In genomic region chr2:91957096-91957495, GRCm38 (mm10) we compare ENCODE assay signal across 9 mouse cellular contexts. TPM values are rescaled to one million over a fixed set of nuclear protein-coding genes. Genes with fewer than 3 reads are reported as not detected.
A peak's percentile ranks its signal among the peaks of the same experiment; 100 is the strongest.
DNase-seq lines count a peak whose midpoint lies in the region; ATAC-seq lines count a peak whose summit lies in the region.
"Had no signal": no experiment of that assay in that cellular context is flagged by ENCODE, and none has a peak within 500 bp of the region (broad histone marks: within the 10 kb centered on the region; RNA-seq: fewer than 3 reads in every experiment).

No protein-coding gene starts in this region.

- ATAC-seq in forebrain, embryonic 16.5 days: peak; percentile 84
- ATAC-seq in lung, embryonic 16.5 days (ENCODE audit: low read depth): peak; percentile 66

- no peak overlapping the region for H3K9ac ChIP-seq in forebrain, embryonic 16.5 days (replicated peaks; ENCODE audit: low read depth, low read length)
- no peak overlapping the region for H3K9ac ChIP-seq in lung, embryonic 16.5 days (ENCODE audit: low read length)

- H3K36me3 ChIP-seq in forebrain, embryonic 16.5 days (ENCODE audit: control insufficient read depth, insufficient read depth): no peaks in the 10 kb centered on the region
- no peaks in the 10 kb centered on the region for H3K36me3 ChIP-seq in lung, embryonic 16.5 days (ENCODE audit: control insufficient read depth, insufficient read depth, low read length)

- no peak overlapping the region for H3K4me2 ChIP-seq in forebrain, embryonic 16.5 days (ENCODE audit: low read length)
- H3K4me2 ChIP-seq in lung, embryonic 16.5 days (ENCODE audit: low read depth, low read length): no peak overlapping the region

- H3K27me3 ChIP-seq in forebrain, embryonic 16.5 days (replicated peaks; ENCODE audit: control insufficient read depth, insufficient read depth, low read length): no peaks in the 10 kb centered on the region
- no peaks in the 10 kb centered on the region for H3K27me3 ChIP-seq in lung, embryonic 16.5 days (ENCODE audit: control insufficient read depth, insufficient read depth, low read depth, low read length)

- H3K4me3 ChIP-seq in forebrain, embryonic 16.5 days (replicated peaks; ENCODE audit: low read length): no peak overlapping the region
- no peak overlapping the region for H3K4me3 ChIP-seq in lung, embryonic 16.5 days (ENCODE audit: low read length)
- H3K4me3 ChIP-seq: erythroblast, embryonic 14.5 days had no signal

- H3K9me3 ChIP-seq in forebrain, embryonic 16.5 days (ENCODE audit: control insufficient read depth, low read length): no peaks in the 10 kb centered on the region
- no peaks in the 10 kb centered on the region for H3K9me3 ChIP-seq in lung, embryonic 16.5 days (ENCODE audit: control insufficient read depth, low read length)

- H3K27ac ChIP-seq in forebrain, embryonic 16.5 days (ENCODE audit: low read length): peak overlapping the region; percentile 72
- peak overlapping the region; percentile 36; the same call in 1 of the 2 replicates for H3K27ac ChIP-seq in lung, embryonic 16.5 days (ENCODE audit: low read length)

- WGBS in forebrain, embryonic 16.5 days: 17% methylated on average over 4 of the region's 4 CpGs
- 3% methylated on average over 4 of the region's 4 CpGs for WGBS in lung, embryonic 16.5 days

- peaks cover 41% of the 10 kb centered on the region for H3K4me1 ChIP-seq in forebrain, embryonic 16.5 days (replicated peaks; ENCODE audit: control insufficient read depth, insufficient read depth, low read length)
- H3K4me1 ChIP-seq in lung, embryonic 16.5 days (replicated peaks; ENCODE audit: control insufficient read depth, insufficient read depth, low read length): peaks cover 67% of the 10 kb centered on the region

- peak; percentile 46 to 49 for DNase-seq in cerebellum, adult 18-20 months
- DNase-seq in cerebellum, adult 9-10 months: no peak
- peak; percentile 88 for DNase-seq in CD4-positive helper T cell, adult 2 months (ENCODE audit: low read depth, low spot score)
- DNase-seq in layer of hippocampus, adult 9-10 months (ENCODE audit: low spot score): peak; percentile 77
- DNase-seq in right cerebral cortex, postnatal 36 days (ENCODE audit: low spot score in 2 of 2): peak; percentile 91 to 94
- DNase-seq in yolk sac, embryonic 10.5 days (ENCODE audit: low spot score): no peak

RNA-seq across cellular contexts. Expression of gene Gm9821, which starts 11.6 kb away (rescaled TPM):
- 0.37 and 0.46 TPM in 2 replicates for polyA plus RNA-seq in forebrain, embryonic 16.5 days (2015; fragmentation: Nextera tagmentation; extraction: Ambion mirVana)
- 0.33 and 0.88 TPM in 2 replicates for polyA plus RNA-seq in lung, embryonic 16.5 days (2015; fragmentation: Nextera tagmentation; extraction: Ambion mirVana)
- polyA plus RNA-seq: erythroblast, embryonic 14.5 days had no signal

RNA-seq across cellular contexts. Expression of gene Dgkz, which starts 18.6 kb away (rescaled TPM):
- polyA plus RNA-seq in forebrain, embryonic 16.5 days (2015; fragmentation: Nextera tagmentation; extraction: Ambion mirVana): 28.7 and 33.6 TPM in 2 replicates
- polyA plus RNA-seq in lung, embryonic 16.5 days (2015; fragmentation: Nextera tagmentation; extraction: Ambion mirVana): 55.9 and 59.7 TPM in 2 replicates

RNA-seq across cellular contexts. Expression of gene Mdk, which starts 25.0 kb away (rescaled TPM):
- polyA plus RNA-seq in forebrain, embryonic 16.5 days (2015; fragmentation: Nextera tagmentation; extraction: Ambion mirVana): 256 and 290 TPM in 2 replicates
- 680 and 776 TPM in 2 replicates for polyA plus RNA-seq in lung, embryonic 16.5 days (2015; fragmentation: Nextera tagmentation; extraction: Ambion mirVana)

RNA-seq across cellular contexts. Expression of gene Chrm4, which starts 30.0 kb away (rescaled TPM):
- 2.4 and 2.6 TPM in 2 replicates for polyA plus RNA-seq in forebrain, embryonic 16.5 days (2015; fragmentation: Nextera tagmentation; extraction: Ambion mirVana)
- 0.10 TPM in 1 of 2 replicates, not detected in the other for polyA plus RNA-seq in lung, embryonic 16.5 days (2015; fragmentation: Nextera tagmentation; extraction: Ambion mirVana)

Comparison
In these comparisons a context has a peak if more than half of its experiments do, and no peak if none do; other contexts are left out.
1. DNase-seq: peak in cerebellum, adult 18-20 months (2 of 2), CD4-positive helper T cell, adult 2 months (single experiment), layer of hippocampus, adult 9-10 months (single experiment) and right cerebral cortex, postnatal 36 days (2 of 2); none in cerebellum, adult 9-10 months (single experiment) and yolk sac, embryonic 10.5 days (single experiment).